In genomic region chr1:171271196-171271595, GRCm38 (mm10) we compare ENCODE assay signal across 8 mouse cellular contexts. TPM values are rescaled to one million over a fixed set of nuclear protein-coding genes. Genes with fewer than 3 reads are reported as not detected.
DNase-seq lines count a peak whose midpoint lies in the region; ATAC-seq and TF ChIP-seq lines count a peak whose summit lies in the region.

No protein-coding gene starts in this region.

- no peak for DNase-seq in kidney, postnatal 4 days
- DNase-seq in embryonic facial prominence, embryonic 11.5 days (ENCODE audit: low spot score) = no peak
- no peak for DNase-seq in limb, embryonic 11.5 days (ENCODE audit: low spot score)
- no peak for DNase-seq in urinary bladder, postnatal 36 days (ENCODE audit: low spot score in 2 of 2)
- no peak for DNase-seq in frontal cortex, postnatal 36 days (ENCODE audit: low spot score in 2 of 2)
- no peak for DNase-seq in right cerebral cortex, postnatal 25 days

- H3K79me2 ChIP-seq in myocyte (ENCODE audit: control insufficient read depth, insufficient read depth) = peaks cover 3% of the 10 kb centered on the region

- peak overlapping the region; percentile 80 for H3K9ac ChIP-seq in kidney, embryonic 14.5 days (ENCODE audit: low read depth, low read length)
- peak overlapping the region; percentile 72 for H3K9ac ChIP-seq in embryonic facial prominence, embryonic 11.5 days (replicated peaks; ENCODE audit: low read length)
- H3K9ac ChIP-seq in limb, embryonic 11.5 days (ENCODE audit: low read length) = no peak overlapping the region; the same call in 1 of the 2 replicates

- no peaks in the 10 kb centered on the region for H3K9me3 ChIP-seq in kidney, embryonic 14.5 days (ENCODE audit: control insufficient read depth, low read length)
- H3K9me3 ChIP-seq in embryonic facial prominence, embryonic 11.5 days (replicated peaks; ENCODE audit: control insufficient read depth, low read length) = no peaks in the 10 kb centered on the region
- no peaks in the 10 kb centered on the region for H3K9me3 ChIP-seq in limb, embryonic 11.5 days (ENCODE audit: control insufficient read depth, low read length)

- TF ChIP-seq POLR2A in myocyte (IDR thresholded peaks at IDR 0.05; ENCODE audit: insufficient read length, low read depth) = no peak

- peaks cover 9% of the 10 kb centered on the region for H3K4me1 ChIP-seq in kidney, embryonic 14.5 days (ENCODE audit: control insufficient read depth, insufficient read depth, low read length)
- H3K4me1 ChIP-seq in embryonic facial prominence, embryonic 11.5 days (ENCODE audit: control insufficient read depth, insufficient read depth, low read length) = peaks cover 3% of the 10 kb centered on the region
- H3K4me1 ChIP-seq in limb, embryonic 11.5 days (ENCODE audit: control insufficient read depth, insufficient read depth, low read length) = peaks cover 6% of the 10 kb centered on the region

- peak overlapping the region; percentile 55; the same call in 1 of the 2 replicates for H3K27ac ChIP-seq in kidney, embryonic 14.5 days (ENCODE audit: low read depth, low read length)
- no peak overlapping the region; the same call in 1 of the 2 replicates for H3K27ac ChIP-seq in embryonic facial prominence, embryonic 11.5 days (replicated peaks; ENCODE audit: low read depth, low read length)
- no peak overlapping the region for H3K27ac ChIP-seq in limb, embryonic 11.5 days (replicated peaks; ENCODE audit: low read depth, low read length)

- H3K4me2 ChIP-seq in kidney, embryonic 14.5 days (replicated peaks; ENCODE audit: low read depth, low read length) = peak overlapping the region; percentile 91
- peak overlapping the region; percentile 93 for H3K4me2 ChIP-seq in embryonic facial prominence, embryonic 11.5 days (ENCODE audit: low read depth, low read length)
- H3K4me2 ChIP-seq in limb, embryonic 11.5 days (ENCODE audit: low read depth, severe bottlenecking) = peak overlapping the region; percentile 91
- peak overlapping the region; percentile 97 for H3K4me2 ChIP-seq in myocyte (ENCODE audit: low read depth)

- H3K36me3 ChIP-seq in kidney, embryonic 14.5 days (ENCODE audit: control insufficient read depth, insufficient read depth, low read length) = peaks cover 38% of the 10 kb centered on the region
- H3K36me3 ChIP-seq in embryonic facial prominence, embryonic 11.5 days (replicated peaks; ENCODE audit: control insufficient read depth, insufficient read depth, low read depth, low read length) = peaks cover 10% of the 10 kb centered on the region
- H3K36me3 ChIP-seq in limb, embryonic 11.5 days (ENCODE audit: control insufficient read depth, insufficient read depth, low read length) = peaks cover 18% of the 10 kb centered on the region
- peaks cover 10% of the 10 kb centered on the region for H3K36me3 ChIP-seq in myocyte (ENCODE audit: control insufficient read depth, insufficient read depth)

- 40% methylated on average over 9 of the region's 9 CpGs for WGBS in kidney, embryonic 14.5 days
- 42% methylated on average over 9 of the region's 9 CpGs for WGBS in embryonic facial prominence, embryonic 11.5 days
- 47% methylated on average over 9 of the region's 9 CpGs for WGBS in limb, embryonic 11.5 days

- H3K4me3 ChIP-seq in kidney, embryonic 14.5 days (ENCODE audit: low read length) = peak overlapping the region; percentile 87
- H3K4me3 ChIP-seq in embryonic facial prominence, embryonic 11.5 days (ENCODE audit: low read depth, low read length) = peak overlapping the region; percentile 80
- H3K4me3 ChIP-seq in limb, embryonic 11.5 days (ENCODE audit: low read depth, low read length) = peak overlapping the region; percentile 75
- H3K4me3 ChIP-seq in myocyte = peak overlapping the region; percentile 95

- peak overlapping the region; percentile 28 for H3ac ChIP-seq in myocyte (ENCODE audit: control insufficient read depth, insufficient read length)

- no peak for ATAC-seq in kidney, embryonic 14.5 days (ENCODE audit: low FRiP score, low TSS enrichment)
- ATAC-seq in embryonic facial prominence, embryonic 11.5 days (replicated peaks; ENCODE audit: insufficient number of reproducible peaks, low FRiP score, low TSS enrichment, low read depth) = no peak
- no peak for ATAC-seq in limb, embryonic 11.5 days (ENCODE audit: insufficient number of reproducible peaks, low FRiP score, low TSS enrichment, low read depth)

- no peaks in the 10 kb centered on the region for H3K27me3 ChIP-seq in kidney, embryonic 14.5 days (ENCODE audit: control insufficient read depth, insufficient read depth, low read length)
- H3K27me3 ChIP-seq in embryonic facial prominence, embryonic 11.5 days (ENCODE audit: control insufficient read depth, insufficient read depth, low read length) = no peaks in the 10 kb centered on the region
- no peaks in the 10 kb centered on the region for H3K27me3 ChIP-seq in limb, embryonic 11.5 days (ENCODE audit: control insufficient read depth, insufficient read depth, low read length)
- no peaks in the 10 kb centered on the region for H3K27me3 ChIP-seq in myocyte (ENCODE audit: control insufficient read depth, insufficient read depth, insufficient read length)

TF ChIP-seq in myocyte, 11 proteins besides CTCF, POLR2A, EP300 and RAD21:
- TF ChIP-seq SRF (IDR thresholded peaks at IDR 0.05; ENCODE audit: control insufficient read depth, insufficient read length, low read depth) (no peak), POLR2AphosphoS2 (IDR thresholded peaks at IDR 0.05; ENCODE audit: insufficient read length, low read depth) (no peak), USF1 (IDR thresholded peaks at IDR 0.05; ENCODE audit: low read depth) (no peak), MAX (IDR thresholded peaks at IDR 0.05; ENCODE audit: low read depth) (no peak), MYOD1 (IDR thresholded peaks at IDR 0.05; ENCODE audit: control insufficient read depth in 1 of 3, insufficient read length in 2 of 3, low read depth in 2 of 3) (no peak), REST (IDR thresholded peaks at IDR 0.05; ENCODE audit: insufficient read depth, insufficient read length) (no peak), TCF3 (IDR thresholded peaks at IDR 0.05; ENCODE audit: insufficient read length, low read depth) (no peak), CEBPB (IDR thresholded peaks at IDR 0.05; ENCODE audit: insufficient read depth, poor library complexity, severe bottlenecking) (no peak), E2F4 (IDR thresholded peaks at IDR 0.05; ENCODE audit: insufficient read depth) (no peak), TCF12 (IDR thresholded peaks at IDR 0.05; ENCODE audit: insufficient read depth, poor library complexity, severe bottlenecking) (no peak), MYOG (IDR thresholded peaks at IDR 0.05; ENCODE audit: control insufficient read depth in 1 of 3, insufficient read depth in 1 of 3, insufficient read length in 2 of 3, low read depth in 2 of 3) (no peak)

RNA-seq across cellular contexts. Expression of gene B4galt3, which starts 1.1 kb away (rescaled TPM):
- 69.9 and 79.2 TPM in 2 replicates for polyA plus RNA-seq in kidney, embryonic 14.5 days (2014; fragmentation: Nextera tagmentation; extraction: Ambion mirVana)
- polyA plus RNA-seq in embryonic facial prominence, embryonic 11.5 days (2014; fragmentation: Nextera tagmentation; extraction: Ambion mirVana) = 56.8 and 60.5 TPM in 2 replicates
- polyA plus RNA-seq in limb, embryonic 11.5 days (2014; fragmentation: Nextera tagmentation; extraction: Ambion mirVana) = 68.9 and 78.2 TPM in 2 replicates
- 19.3 TPM for polyA plus RNA-seq in myocyte (2012; fragmentation: generic; extraction: Trizol)

RNA-seq across cellular contexts. Expression of gene Ppox, which starts 9.8 kb away (rescaled TPM):
- 43.7 and 58.1 TPM in 2 replicates for polyA plus RNA-seq in kidney, embryonic 14.5 days (2014; fragmentation: Nextera tagmentation; extraction: Ambion mirVana)
- polyA plus RNA-seq in embryonic facial prominence, embryonic 11.5 days (2014; fragmentation: Nextera tagmentation; extraction: Ambion mirVana) = 58.3 and 59.8 TPM in 2 replicates
- polyA plus RNA-seq in limb, embryonic 11.5 days (2014; fragmentation: Nextera tagmentation; extraction: Ambion mirVana) = 65.0 and 71.0 TPM in 2 replicates
- polyA plus RNA-seq in myocyte (2012; fragmentation: generic; extraction: Trizol) = 11.7 TPM

RNA-seq across cellular contexts. Expression of gene Usp21, which starts 16.6 kb away (rescaled TPM):
- polyA plus RNA-seq in kidney, embryonic 14.5 days (2014; fragmentation: Nextera tagmentation; extraction: Ambion mirVana) = 74.4 and 87.9 TPM in 2 replicates
- polyA plus RNA-seq in embryonic facial prominence, embryonic 11.5 days (2014; fragmentation: Nextera tagmentation; extraction: Ambion mirVana) = 96.1 and 102 TPM in 2 replicates
- polyA plus RNA-seq in limb, embryonic 11.5 days (2014; fragmentation: Nextera tagmentation; extraction: Ambion mirVana) = 111 and 114 TPM in 2 replicates
- polyA plus RNA-seq in myocyte (2012; fragmentation: generic; extraction: Trizol) = 21.0 TPM

RNA-seq across cellular contexts. Expression of gene Ndufs2, which starts 20.0 kb away (rescaled TPM):
- polyA plus RNA-seq in kidney, embryonic 14.5 days (2014; fragmentation: Nextera tagmentation; extraction: Ambion mirVana) = 229 and 293 TPM in 2 replicates
- 266 and 272 TPM in 2 replicates for polyA plus RNA-seq in embryonic facial prominence, embryonic 11.5 days (2014; fragmentation: Nextera tagmentation; extraction: Ambion mirVana)
- polyA plus RNA-seq in limb, embryonic 11.5 days (2014; fragmentation: Nextera tagmentation; extraction: Ambion mirVana) = 260 and 264 TPM in 2 replicates
- 409 TPM for polyA plus RNA-seq in myocyte (2012; fragmentation: generic; extraction: Trizol)

RNA-seq across cellular contexts. Expression of gene Adamts4, which starts 21.0 kb away (rescaled TPM):
- polyA plus RNA-seq in kidney, embryonic 14.5 days (2014; fragmentation: Nextera tagmentation; extraction: Ambion mirVana) = 4.1 and 6.9 TPM in 2 replicates
- polyA plus RNA-seq in embryonic facial prominence, embryonic 11.5 days (2014; fragmentation: Nextera tagmentation; extraction: Ambion mirVana) = 5.1 and 6.1 TPM in 2 replicates
- 5.5 and 5.6 TPM in 2 replicates for polyA plus RNA-seq in limb, embryonic 11.5 days (2014; fragmentation: Nextera tagmentation; extraction: Ambion mirVana)
- polyA plus RNA-seq in myocyte (2012; fragmentation: generic; extraction: Trizol) = 15.0 TPM
